Mouse (Mus musculus) WW6 (cell line): ENCODE measurements around the gene Atp11a.

Source experiments
- DNase-seq: peaks from one replicate; pipeline ENCODE4 v3.0.0-alpha.2; 2013; ENCODE audit warnings: low read depth, low spot score

Atp11a gene

DNA sequence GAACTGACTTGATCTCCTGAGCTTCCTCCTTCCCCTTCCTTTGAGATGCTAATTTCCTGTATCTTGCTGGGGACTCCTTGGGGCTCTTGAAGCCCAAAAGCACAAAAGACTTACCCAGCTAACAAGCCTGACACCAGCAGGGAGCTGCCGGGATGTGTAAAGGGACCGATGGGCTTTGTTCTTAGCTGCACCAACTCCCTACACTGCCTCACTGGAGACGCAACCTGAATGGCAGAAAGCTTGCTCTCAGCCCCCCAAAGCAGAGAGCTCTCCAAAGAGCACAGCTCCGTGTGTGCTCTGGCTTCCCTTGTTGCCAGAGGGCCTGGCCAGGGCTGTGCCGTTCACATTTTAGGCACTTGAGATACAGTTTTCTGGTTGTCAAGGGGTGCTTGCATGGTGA lies 114.6 kb downstream of the Atp11a start:
- DNase-seq: peak; percentile 76

DNA sequence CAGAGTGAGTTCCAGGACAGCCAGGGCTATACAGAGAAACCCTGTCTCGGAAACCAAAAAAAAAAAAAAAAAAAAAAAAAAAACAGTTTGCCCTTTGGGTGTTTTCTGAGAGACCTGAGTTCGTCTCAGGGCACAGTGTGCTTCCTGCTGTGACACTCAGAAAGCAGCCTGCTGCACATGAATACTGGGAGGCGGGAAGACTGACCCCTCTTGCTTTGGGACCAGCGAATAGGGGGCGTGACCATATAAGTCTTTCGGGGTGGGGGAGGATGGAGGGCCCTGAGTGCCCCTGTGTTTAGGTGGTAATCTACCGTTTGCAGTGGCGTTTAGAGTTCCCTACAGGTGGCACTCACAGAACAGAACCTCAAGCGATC lies 116.2 kb downstream of the Atp11a start:
- DNase-seq: no peak

GRCm38 (mm10) chr8:12873357-12874046 lies 116.7 kb downstream of the Atp11a start, which contains the start of gene Mcf2l:
Mcf2l (plus strand) TSS chr8:12873806.
- DNase-seq: peak; percentile 96

DNA sequence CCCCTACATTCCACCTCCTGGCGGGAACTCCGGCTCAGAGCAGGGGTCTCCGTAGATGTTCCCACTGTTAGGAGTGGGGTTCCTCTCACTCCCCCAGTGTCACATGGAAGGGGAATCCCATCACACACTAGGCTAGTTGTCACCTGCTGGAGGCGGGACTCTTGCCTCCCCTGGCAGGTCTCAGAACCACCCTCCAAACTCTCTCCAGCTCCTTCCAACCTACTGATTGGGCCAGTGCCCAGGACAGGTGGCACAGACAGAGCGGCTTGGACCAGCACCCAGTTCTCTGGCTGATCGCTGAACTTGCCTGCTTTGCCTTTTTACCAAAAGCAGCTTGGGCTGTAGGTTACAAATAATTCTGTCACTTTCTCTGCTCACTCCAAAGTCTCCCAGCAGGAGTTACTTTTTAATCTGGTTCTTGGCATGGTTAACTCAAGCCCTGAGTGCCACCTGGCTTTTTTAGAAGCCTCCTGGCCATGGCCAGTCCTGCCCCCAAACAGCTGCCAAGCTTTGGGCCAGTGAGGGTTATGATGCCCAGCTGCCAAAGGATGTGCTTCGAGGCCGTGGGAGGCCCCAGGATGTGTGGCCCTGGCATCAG lies 117.5 kb downstream of the Atp11a start:
- DNase-seq: no peak

DNA sequence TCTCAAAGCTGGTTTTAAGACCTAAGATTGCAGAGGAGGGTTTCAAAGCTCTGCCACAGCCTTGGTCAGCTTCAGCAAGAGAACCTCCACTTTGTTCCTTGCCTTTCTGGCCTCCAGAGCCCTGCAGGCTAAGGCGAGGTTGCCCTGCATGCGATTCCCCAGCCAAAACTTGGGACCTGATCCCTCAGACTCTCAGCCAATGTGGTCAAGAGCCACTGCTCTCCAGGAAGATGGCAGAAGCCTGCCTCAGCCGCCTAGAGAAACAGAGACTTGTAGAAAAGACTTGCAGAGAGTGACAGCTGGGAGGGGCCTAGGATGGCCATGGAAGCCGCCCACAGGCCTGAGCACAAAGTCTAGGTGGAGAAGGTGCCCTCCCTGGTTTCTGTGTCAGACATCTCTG lies 118.2 kb downstream of the Atp11a start:
- no peak for DNase-seq

DNA sequence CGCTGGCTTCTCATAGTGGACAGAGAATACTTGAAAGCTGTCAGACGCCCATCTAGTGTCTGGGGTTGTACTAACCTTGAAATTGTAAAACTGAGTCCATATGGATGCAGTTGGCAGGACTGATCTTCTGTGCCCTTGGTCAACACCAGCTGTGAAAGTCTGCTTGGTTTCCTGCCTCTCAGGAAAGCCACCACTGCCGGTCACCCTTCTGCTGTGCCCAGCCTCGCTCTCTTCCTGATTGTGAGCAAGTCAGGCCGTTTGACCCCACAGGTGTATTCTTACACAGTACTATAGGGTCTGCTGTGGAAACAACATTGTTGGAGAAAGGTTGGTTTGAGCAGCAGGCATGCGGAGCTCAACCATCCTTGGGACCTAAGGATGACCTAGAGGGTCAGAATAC lies 120.3 kb downstream of the Atp11a start:
- no peak for DNase-seq

- DNase-seq: no peak
Observed at GRCm38 (mm10) chr8:12880163-12880562, 123.3 kb downstream of the Atp11a start.

DNA sequence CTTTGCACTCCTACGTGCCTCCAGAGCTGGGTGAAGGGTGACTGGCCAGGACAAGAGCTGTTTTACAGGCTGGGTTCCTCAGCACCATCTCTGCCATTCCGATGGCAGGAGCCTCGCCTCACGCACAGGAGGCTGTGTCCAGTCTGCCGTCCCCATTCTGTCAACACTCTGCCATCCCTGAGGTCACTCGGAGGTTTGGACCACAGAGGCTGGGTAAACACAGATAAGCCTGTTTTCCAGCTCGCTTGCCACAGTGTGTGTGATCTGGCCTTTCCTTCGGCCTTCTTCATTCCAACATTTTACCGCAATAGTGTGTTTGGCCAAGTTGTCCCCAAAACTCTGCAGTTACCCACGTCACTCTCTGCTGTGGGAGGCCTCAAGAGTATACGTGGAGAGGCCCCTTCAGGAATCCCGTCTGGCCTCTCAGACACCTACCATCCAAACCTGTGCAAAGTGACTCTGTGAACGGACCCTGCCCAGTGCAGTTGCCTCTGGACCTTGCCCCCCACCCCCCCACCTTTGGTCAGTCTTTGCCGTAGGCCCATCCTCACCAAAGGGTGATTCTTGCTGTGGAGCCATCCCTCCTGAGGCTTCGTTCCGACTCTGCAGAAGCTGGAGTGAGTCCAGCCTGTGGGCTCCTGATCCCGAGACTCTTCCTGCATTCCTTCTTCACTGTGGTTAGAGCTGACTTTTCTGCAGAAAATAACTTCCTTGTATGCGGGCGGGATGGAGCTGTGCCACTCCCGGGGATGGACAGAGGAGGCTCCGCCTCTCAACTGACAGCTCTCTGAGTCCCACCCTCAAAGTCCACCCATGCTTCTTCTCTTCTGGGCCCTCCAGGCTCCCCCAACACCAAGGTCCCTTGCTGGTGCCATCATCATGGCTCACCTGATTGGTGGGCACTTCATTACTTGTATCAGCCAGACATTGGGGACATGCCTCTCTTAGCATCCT lies 126.5 kb downstream of the Atp11a start:
- DNase-seq: no peak

DNA sequence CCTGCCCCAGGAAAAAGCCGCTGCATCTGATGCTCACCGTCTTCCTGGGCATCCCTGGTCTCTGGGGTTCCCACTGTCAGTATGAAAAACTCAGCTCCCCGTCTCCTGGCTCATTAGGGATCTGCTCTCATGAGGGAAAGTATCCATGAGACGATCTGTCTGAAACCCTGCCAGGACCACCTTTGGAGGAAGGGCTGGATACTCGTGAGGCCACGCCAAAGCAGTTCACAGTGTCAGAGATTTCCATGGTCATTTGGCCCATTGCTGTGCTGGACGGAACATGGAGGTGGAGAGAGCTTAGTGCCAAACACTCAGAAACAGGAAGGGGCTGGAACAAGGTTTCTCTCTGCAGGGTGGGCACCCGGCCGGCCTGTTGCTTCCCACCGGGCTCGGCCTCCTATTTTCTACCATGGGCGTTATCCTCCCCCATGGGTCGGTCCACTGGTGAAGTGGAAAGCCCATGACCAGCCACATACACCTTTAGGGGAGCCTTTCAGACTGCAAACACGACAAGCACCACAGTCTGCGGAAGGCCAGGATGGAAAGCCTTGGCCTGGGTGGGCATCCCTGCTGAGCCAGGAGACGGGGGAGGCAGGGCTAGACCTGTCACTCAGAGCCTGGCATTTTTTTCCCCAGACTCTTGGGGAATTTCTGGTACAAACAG lies 131.1 kb downstream of the Atp11a start:
- no peak for DNase-seq

DNA sequence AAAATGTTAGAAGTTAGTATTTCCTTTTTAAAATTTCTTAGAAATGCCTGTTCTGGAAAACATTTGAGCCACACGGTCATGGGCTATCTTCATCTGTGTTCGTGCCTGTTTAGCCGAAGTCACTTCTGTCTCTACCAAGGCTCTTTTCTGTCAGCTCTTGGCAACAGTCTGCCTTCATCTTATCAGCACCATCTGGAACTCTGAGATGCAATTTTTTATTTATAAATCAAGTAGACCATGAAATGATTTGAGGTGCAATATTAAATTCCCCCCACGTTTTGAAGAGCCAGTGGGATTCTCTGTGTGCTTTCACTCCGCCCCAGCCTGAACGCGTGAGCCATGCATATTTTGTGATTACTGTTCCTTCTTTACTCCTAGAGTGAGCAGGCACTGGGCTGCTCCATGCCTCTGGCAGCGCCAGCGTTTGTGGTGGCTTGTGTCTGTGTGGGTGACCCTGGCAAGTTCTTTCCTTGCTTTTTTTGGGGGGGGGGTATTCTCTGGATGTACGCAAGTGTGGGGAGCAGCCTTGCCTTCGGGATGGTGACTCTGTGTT lies 132.3 kb downstream of the Atp11a start:
- DNase-seq: no peak

DNA sequence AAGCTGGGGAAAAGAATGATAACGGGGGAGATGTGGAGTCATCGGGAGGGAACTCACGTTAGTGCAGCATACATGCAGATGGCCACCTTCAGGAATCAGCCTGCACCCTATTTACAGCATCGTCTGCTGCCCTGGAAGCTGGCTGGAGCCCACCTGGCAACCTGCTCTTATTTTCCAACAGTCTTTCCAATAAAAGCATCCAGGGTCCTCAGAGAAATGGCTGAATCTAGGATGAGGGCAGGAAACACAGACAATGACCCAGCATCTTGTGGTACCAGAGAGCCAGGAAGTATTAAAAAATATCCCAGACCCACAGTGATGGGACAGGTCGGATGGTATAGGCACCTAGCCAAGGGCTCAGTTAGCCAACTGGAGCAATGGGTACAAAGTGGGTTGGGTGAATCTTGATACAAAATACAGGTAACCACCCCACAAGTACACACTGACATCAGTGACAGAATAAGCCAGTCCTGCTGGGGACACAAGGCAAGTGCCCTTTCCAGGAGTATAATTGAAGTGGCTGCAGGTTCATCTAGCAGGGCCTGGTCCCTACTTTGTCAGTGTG lies 136.2 kb downstream of the Atp11a start:
- DNase-seq: no peak

GRCm38 (mm10) chr8:12893797-12894578 lies 137.2 kb downstream of the Atp11a start:
- DNase-seq: no peak

GRCm38 (mm10) chr8:12894783-12895534 lies 138.1 kb downstream of the Atp11a start:
- no peak for DNase-seq

GRCm38 (mm10) chr8:12895535-12896150 lies 138.8 kb downstream of the Atp11a start:
- no peak for DNase-seq

- DNase-seq: no peak
Observed at GRCm38 (mm10) chr8:12896494-12897373, 139.9 kb downstream of the Atp11a start.

- no peak for DNase-seq
Observed at GRCm38 (mm10) chr8:12897815-12898214, 141.0 kb downstream of the Atp11a start.

- DNase-seq: no peak
Observed at GRCm38 (mm10) chr8:12903790-12904415, 147.1 kb downstream of the Atp11a start.

- no peak for DNase-seq
Observed at GRCm38 (mm10) chr8:12905122-12905521, 148.3 kb downstream of the Atp11a start.
